Mouse (Mus musculus): ENCODE measurements at regions not wholly inside any gene's neighbourhood (a gene's known extent, or its start where the extent isn't known, plus 50 kb on each side); places are given as distances from the start of the nearest gene placed in this dataset.

DNA sequence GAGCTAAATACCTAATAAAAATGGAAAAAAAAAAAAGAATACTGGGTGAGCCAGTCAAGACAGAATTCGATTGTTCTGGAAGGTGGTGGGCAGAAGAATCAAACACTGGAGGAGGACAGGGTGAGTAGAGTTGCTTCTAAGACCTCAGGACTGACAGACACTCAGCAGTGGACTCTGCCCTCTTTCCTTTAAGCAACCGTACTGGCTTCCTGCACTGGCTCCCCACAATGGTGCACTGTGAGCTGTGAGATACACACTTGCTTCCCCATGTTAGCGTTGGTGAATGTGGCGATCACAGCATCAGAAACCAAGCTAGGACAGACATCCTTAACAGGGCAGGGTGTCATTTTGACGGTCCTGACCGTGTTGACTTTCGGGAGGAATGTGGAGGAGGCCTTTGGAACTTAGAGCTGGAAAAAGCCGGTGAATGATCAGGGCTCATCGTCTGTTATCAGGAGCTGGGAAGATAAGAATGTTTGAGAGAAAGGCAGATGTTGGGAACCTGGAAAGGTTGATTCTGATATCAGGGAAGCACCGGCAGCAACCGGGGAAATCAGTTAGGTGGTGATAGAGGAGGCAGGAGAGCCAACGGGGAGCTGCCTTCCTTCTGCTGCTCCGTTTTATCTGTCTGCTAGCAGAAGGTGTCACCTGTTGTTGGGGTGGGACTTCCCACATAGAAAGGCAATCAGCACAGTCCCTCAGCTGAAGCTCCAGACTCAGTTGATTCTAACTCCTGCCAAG lies 254.8 kb downstream of the Ajap1 start:
- CTCF ChIA-PET = no interaction called here
- DNase-seq (ENCODE audit: low read depth, low spot score) (no peak), ATAC-seq (no peak)
- H3K27me3 ChIP-seq = no peaks in the 10 kb centered on the region
- TF ChIP-seq CTCF (IDR thresholded peaks at IDR 0.05) = no peak
- in situ Hi-C loops (cut with MboI; ENCODE audit: low pct_unique_long_range_greater_than_20kb) = no loop called here
- POLR2A ChIA-PET = interaction anchor here (1.0 kb wide), 1 partner anchor 260 kb away, joined by 3 read pairs; no protein-coding TSS in a partner anchor

- no peaks in the 10 kb centered on the region for H3K27me3 ChIP-seq
- ChIA-PET CTCF (no interaction called here), POLR2A (no interaction called here)
- ATAC-seq (no peak), DNase-seq (ENCODE audit: low read depth, low spot score) (no peak)
- in situ Hi-C loops (cut with MboI; ENCODE audit: low pct_unique_long_range_greater_than_20kb) = no loop called here
- TF ChIP-seq CTCF (IDR thresholded peaks at IDR 0.05) = no peak
Measured at GRCm38 (mm10) chr4:153224618-153225177, 257.9 kb downstream of the Ajap1 start.

GRCm38 (mm10) chr4:153223019-153223418 lies 259.6 kb downstream of the Ajap1 start:
- no peak for TF ChIP-seq CTCF (IDR thresholded peaks at IDR 0.05)
- no peak for DNase-seq (ENCODE audit: low read depth, low spot score)
- in situ Hi-C loops (cut with MboI; ENCODE audit: low pct_unique_long_range_greater_than_20kb) = no loop called here
- ATAC-seq = no peak
- no peaks in the 10 kb centered on the region for H3K27me3 ChIP-seq
- ChIA-PET CTCF (no interaction called here), POLR2A (no interaction called here)

GRCm38 (mm10) chr4:153220485-153220884 lies 262.1 kb downstream of the Ajap1 start:
- in situ Hi-C loops (cut with MboI; ENCODE audit: low pct_unique_long_range_greater_than_20kb) = no loop called here
- ChIA-PET CTCF (no interaction called here), POLR2A (no interaction called here)
- ATAC-seq (no peak), DNase-seq (ENCODE audit: low read depth, low spot score) (no peak)
- H3K27me3 ChIP-seq = no peaks in the 10 kb centered on the region
- TF ChIP-seq CTCF (IDR thresholded peaks at IDR 0.05) = no peak

DNA sequence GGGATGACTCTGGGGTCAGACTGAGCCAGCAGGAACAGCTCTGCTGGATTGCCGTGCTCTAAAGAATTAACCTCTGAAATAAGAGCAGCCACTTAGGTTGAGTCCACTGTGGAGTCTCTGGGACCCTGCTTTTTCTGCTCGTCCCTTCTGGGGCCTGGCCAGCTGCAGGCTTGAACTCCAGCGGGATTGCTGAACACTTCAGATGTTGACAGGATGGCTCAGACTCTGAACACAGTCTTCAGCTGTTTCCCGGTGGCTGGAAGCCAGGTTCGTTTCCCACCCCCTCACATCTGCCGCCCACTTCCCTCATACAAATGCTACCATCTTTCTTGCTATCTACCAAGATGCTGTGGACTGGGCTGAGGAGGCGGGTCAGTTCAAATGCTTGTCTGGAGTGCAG lies 262.5 kb downstream of the Ajap1 start:
- ChIA-PET CTCF (no interaction called here), POLR2A (no interaction called here)
- in situ Hi-C loops (cut with MboI; ENCODE audit: low pct_unique_long_range_greater_than_20kb) = no loop called here
- no peak for TF ChIP-seq CTCF (IDR thresholded peaks at IDR 0.05)
- ATAC-seq (no peak), DNase-seq (ENCODE audit: low read depth, low spot score) (no peak)
- H3K27me3 ChIP-seq = no peaks in the 10 kb centered on the region

DNA sequence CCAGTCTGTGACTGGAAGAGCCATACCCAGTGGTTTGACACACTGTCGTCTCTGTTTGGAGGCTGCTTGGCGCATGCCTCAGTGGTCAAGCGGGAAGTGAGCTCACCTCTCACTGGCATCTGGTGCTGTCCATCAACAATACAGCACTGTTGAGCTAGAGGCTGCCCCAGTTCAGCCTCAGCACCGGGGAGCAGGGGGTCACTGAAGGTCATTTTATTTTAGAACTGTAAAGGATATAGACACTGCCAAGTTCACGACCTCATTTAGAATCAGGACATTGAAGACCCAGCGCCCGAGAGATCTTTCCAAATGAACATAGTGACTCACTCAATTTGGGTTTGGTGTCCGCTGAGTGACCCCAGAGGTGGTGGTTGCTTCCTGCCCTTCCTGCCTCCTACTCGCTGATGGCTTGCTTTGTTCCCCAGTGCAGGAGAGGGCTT lies 265.1 kb downstream of the Ajap1 start:
- H3K27me3 ChIP-seq = no peaks in the 10 kb centered on the region
- ChIA-PET POLR2A (no interaction called here), CTCF (no interaction called here)
- DNase-seq (ENCODE audit: low read depth, low spot score) (no peak), ATAC-seq (no peak)
- no peak for TF ChIP-seq CTCF (IDR thresholded peaks at IDR 0.05)
- in situ Hi-C loops (cut with MboI; ENCODE audit: low pct_unique_long_range_greater_than_20kb) = no loop called here

GRCm38 (mm10) chr4:153212095-153212494 lies 270.5 kb downstream of the Ajap1 start:
- H3K27me3 ChIP-seq = no peaks in the 10 kb centered on the region
- CTCF ChIA-PET = no interaction called here
- ATAC-seq (no peak), DNase-seq (ENCODE audit: low read depth, low spot score) (no peak)
- POLR2A ChIA-PET = no interaction called here
- in situ Hi-C loops (cut with MboI; ENCODE audit: low pct_unique_long_range_greater_than_20kb) = no loop called here
- TF ChIP-seq CTCF (IDR thresholded peaks at IDR 0.05) = no peak

DNA sequence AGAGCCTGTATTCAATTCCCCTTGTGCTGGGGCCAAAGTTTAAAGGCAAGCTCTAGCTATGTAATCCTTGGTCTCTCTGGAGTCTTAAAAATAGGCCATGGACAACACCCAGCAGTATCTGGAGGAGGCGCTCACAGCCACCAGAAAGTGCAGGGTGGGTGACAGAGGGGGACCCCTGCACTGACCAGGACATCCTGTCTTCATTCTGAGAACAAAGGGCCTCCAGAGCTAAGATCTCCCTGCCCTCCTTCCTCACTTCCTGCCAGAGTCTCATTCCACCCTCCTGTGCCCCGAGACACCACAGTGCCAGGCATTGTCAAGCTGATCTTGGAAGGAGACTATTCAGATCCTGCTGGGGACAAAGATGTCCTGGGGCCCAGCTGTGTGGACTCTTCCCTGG lies 273.8 kb downstream of the Ajap1 start:
- DNase-seq (ENCODE audit: low read depth, low spot score) (no peak), ATAC-seq (no peak)
- TF ChIP-seq CTCF (IDR thresholded peaks at IDR 0.05) = no peak
- POLR2A ChIA-PET = no interaction called here
- CTCF ChIA-PET = interaction anchor here (0.9 kb wide), 1 partner anchor 18 kb away, joined by 3 read pairs; no protein-coding TSS in a partner anchor
- H3K27me3 ChIP-seq = no peaks in the 10 kb centered on the region
- in situ Hi-C loops (cut with MboI; ENCODE audit: low pct_unique_long_range_greater_than_20kb) = no loop called here

GRCm38 (mm10) chr4:153208215-153208614 lies 274.4 kb downstream of the Ajap1 start:
- TF ChIP-seq CTCF (IDR thresholded peaks at IDR 0.05) = no peak
- DNase-seq (ENCODE audit: low read depth, low spot score) (no peak), ATAC-seq (no peak)
- in situ Hi-C loops (cut with MboI; ENCODE audit: low pct_unique_long_range_greater_than_20kb) = no loop called here
- CTCF ChIA-PET = interaction anchor here (0.9 kb wide), 1 partner anchor 18 kb away, joined by 3 read pairs; no protein-coding TSS in a partner anchor
- no peaks in the 10 kb centered on the region for H3K27me3 ChIP-seq
- POLR2A ChIA-PET = no interaction called here

- no peak for TF ChIP-seq CTCF (IDR thresholded peaks at IDR 0.05)
- DNase-seq (ENCODE audit: low read depth, low spot score) (no peak), ATAC-seq (no peak)
- CTCF ChIA-PET = no interaction called here
- in situ Hi-C loops (cut with MboI; ENCODE audit: low pct_unique_long_range_greater_than_20kb) = no loop called here
- no peaks in the 10 kb centered on the region for H3K27me3 ChIP-seq
- POLR2A ChIA-PET = no interaction called here
Measured at GRCm38 (mm10) chr4:153207578-153208102, 275.0 kb downstream of the Ajap1 start.

DNA sequence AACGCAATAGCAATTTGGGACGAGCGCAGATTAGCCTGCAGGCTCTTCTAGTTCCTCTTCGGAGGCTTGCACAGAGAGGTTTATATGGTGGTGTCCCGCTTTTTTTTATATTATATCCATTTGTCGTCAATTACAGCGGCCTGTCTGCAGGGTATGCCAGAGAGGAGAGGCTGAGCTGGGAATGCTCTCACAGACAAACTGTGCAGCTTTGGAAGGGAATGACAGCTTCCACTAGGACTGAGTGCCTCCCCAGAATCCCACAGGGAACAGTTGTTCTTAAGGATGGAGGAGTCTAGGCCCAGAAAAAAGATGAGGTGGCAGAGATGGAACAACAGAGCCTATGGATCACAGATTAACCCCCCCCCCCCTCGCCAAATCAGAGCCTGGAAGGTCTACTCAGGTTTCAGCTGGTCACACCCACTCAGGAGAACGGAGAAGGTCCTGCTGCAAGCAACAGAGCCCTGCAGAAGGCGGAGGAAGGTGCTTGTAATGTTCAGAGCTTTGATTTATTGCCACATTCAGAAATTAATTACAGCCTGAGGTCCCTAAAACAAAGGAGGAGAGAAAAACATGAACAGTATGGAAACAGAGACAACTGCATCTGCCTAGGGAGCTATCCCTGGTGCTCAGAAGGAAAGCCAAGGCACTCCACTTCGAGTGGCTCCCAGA lies 275.7 kb downstream of the Ajap1 start:
- no peak for ATAC-seq
- in situ Hi-C loops (cut with MboI; ENCODE audit: low pct_unique_long_range_greater_than_20kb) = no loop called here
- CTCF ChIA-PET = no interaction called here
- no peaks in the 10 kb centered on the region for H3K27me3 ChIP-seq
- TF ChIP-seq CTCF (IDR thresholded peaks at IDR 0.05) = no peak
- DNase-seq (ENCODE audit: low read depth, low spot score) = no peak
- POLR2A ChIA-PET = no interaction called here
